Mouse (Mus musculus): Measurements from ENCODE around the gene Cabp2.

The Cabp2 gene

DNA sequence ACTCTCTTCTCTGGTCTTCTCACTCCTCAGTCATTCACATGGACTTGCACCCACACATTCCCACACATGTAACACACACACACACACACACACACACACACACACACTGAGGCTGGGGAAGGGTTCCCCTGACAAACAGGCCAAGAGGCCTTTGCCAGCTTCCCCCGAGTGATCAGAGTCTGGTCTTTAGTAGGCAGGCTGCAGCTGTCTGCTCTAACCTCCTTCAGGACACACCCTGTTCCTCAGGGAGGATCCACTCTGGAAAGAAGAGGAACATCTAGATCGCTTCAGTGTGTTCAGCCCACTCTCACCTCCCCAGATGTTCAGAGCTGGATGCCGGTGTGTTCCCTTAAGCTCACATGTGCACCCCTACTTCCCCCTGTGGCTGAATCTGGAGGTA is 13.0 kb downstream of the Cabp2 start:
- no peak for TF ChIP-seq GATA4 (IDR thresholded peaks at IDR 0.05; ENCODE audit: insufficient replicate concordance, low read length)

DNA sequence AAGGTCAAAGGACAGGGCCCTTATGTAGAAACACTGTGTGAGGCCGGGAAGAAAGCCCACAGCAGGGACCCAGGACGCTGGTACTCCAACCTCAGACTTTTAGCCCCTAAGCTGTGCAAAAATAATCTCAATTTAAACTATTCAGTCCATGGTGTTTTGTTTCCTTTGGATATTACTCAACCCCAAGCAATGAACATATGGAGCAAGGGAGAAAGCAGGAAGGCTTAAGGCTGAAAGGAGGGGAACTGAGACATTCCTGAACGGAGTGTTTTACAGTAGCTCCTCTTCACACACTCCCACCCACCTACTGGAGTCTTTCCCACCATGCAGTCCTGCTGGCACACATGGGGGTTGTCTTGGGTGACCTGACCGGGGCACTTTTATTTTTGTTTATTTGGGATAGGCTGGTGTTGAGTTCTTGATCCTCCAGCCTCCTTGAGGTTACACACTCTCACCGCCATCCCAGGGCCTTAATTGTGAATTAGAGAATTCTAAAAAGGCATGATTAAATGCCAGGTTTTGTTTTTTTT is 13.5 kb downstream of the Cabp2 start:
- TF ChIP-seq GATA4 (IDR thresholded peaks at IDR 0.05; ENCODE audit: insufficient replicate concordance, low read length) = no peak

DNA sequence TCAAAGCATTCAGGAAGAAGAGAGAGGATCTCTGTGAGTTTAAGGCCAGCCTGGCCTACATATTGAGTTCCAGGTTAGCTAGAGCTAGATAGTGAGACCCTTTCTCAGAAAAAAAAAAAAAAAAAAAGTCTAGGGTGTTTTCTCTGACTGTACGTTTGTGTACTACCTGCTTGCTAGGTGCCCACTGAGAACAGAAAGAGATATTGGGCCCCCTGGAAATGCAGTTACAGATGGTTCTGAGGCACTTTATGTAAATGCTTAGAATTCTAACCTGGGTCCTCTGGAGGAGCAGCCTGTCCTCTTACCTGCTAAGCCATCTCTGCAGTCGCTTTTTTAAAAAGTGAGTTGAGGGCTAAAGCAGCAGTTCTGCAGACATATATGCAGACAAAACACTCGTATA is 14.4 kb downstream of the Cabp2 start:
- TF ChIP-seq GATA4 (IDR thresholded peaks at IDR 0.05; ENCODE audit: insufficient replicate concordance, low read length) = no peak

DNA sequence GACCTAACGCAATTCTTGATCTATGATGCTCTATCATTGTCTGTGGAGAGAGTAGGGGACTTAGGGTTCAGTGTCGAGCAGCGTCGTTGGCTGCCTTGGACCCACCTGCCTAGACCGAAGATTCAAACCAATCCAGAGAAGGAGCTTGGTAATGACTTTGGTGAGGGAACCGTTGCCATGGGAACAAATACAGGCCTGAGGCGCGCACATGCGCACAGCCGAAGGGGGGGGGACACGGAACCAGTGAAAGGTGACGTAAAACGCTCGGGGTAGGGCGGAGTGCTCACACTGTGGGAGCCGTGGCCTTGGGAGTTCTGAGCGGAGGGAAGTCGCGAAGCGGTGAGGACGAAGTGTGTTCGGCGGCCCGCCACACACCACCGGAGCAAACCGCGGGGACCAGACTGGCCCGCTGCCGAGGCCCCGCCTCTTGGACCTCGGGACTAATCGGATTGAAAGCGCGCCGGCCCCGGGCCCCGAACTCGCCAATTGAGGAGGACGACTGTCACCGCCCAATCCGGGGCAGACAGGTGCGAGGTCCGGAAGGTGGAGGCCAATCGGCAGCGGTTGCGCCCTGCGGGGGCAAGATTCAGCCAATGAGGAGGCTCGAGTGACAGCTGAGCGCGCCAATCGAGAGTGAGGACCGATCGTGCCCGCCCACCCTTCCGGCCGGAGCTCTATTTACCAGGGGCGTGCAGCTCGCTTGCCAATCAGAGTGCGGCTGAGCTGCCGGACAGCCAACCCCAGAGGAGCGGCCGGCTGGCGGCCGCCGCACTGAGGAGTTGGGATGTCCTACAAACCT is 15.5 kb downstream of the Cabp2 start, which contains the start of gene Cdk2ap2:
TSS of gene Cdk2ap2 (plus strand) at position 541 of the 799 bp plus-strand sequence.
- no peak; the same call in 1 of the 2 replicates for TF ChIP-seq GATA4 (IDR thresholded peaks at IDR 0.05; ENCODE audit: insufficient replicate concordance, low read length)

DNA sequence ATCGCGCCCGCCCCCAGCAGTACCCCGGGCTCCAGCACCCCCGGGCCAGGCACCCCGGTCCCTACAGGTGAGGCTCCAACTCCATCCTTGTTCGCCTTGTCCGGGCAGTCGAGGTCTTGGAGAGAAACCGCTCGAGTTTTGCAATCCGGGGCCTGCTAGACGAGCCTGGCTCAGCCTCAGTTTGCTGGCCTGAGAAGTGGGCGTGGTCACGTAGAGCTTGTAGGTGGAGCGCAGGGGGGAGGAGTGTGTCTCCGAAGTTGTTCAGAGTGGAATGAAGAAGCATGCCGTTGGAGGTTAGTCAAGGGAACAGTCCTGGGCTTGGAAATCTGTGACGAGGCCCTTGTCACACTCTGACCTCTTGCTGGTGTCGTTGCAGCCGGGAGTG is 16.1 kb downstream of the Cabp2 start:
- no peak for TF ChIP-seq GATA4 (IDR thresholded peaks at IDR 0.05; ENCODE audit: insufficient replicate concordance, low read length)

DNA sequence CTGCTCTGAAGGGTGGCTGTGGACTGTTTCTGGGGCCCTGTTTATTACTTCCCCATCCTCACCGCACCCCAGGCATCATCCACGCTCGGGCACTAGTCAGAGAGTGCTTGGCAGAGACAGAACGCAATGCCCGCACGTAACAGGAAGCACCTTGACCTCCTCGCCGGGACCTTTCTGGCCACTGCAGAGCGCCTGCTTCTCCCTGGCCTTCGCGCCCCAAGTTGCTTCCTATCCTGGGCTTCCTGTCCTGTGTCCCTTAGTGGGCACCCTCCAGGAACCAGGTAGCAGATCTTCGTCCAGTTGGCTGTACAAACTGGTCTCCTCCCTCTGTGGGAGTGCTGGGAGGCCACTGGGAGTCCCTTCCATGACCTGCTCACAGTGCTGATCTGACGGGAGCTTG is 17.0 kb downstream of the Cabp2 start:
- TF ChIP-seq GATA4 (IDR thresholded peaks at IDR 0.05; ENCODE audit: insufficient replicate concordance, low read length) = no peak

DNA sequence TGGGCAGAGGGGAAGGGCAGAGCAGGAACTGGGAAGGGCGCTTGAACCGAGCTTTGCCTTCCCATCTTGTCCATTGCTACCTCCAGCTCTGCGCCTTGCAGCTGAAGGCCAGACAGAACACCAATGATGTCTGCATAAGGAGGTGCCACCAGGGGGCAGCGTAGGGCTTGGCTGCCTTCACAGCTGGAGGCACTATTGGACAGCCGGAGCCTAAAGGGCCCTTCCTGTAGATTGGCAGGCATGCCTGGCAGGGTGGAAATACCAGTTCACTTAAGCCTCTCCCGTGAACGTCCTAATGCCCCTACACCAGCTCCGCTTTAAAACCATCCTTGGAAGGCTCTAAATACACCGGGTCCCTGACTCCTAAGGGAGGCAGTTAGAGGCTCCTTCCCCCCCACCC is 17.7 kb downstream of the Cabp2 start:
- TF ChIP-seq GATA4 (IDR thresholded peaks at IDR 0.05; ENCODE audit: insufficient replicate concordance, low read length) = no peak

DNA sequence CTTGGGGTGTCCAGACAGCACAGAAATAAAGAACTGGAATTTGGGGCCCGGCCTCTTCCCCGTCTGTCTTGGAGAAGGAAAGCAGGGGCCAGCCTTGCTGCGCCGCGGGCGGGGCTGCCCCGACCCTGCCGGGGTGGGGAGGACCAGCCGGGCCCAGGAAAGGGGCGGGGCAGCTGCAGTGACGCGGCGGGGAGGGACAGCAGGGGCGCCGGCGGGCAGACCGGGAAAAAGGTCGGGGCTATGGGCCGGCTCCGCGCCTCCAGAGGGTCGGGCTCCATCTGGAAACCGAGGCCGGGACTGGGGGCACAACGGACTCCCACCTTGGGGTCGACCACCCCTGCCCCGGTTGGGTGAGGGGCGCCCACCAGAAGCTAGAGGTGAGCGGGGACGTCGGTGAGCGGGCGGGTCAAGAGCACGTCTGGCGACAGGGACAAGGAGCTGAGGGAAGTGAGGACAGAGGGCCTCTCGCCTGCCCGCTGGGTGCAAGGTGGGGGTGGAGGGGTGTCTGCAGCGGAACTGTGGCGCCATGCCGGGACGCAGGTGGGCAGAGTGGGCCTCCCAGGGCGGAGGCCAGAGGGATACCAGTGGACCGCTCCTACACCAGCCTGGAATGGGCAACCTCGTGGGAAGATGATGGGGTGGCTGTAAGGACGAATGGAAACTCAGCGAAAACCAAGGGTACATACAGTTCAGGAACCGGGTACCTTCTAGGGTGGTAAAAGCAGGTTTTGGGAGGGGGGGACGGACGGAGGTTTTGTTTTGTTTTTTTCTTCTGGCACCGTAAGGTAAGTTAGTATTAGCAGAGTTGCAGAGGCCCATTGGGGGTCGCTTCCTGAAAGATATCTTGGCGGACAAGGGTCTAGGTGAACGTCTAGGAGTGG is 18.7 kb downstream of the Cabp2 start, which contains the start of gene Pitpnm1:
TSS of gene Pitpnm1 (plus strand) at position 162 of the 881 bp plus-strand sequence.
- no peak for TF ChIP-seq GATA4 (IDR thresholded peaks at IDR 0.05; ENCODE audit: insufficient replicate concordance, low read length)

DNA sequence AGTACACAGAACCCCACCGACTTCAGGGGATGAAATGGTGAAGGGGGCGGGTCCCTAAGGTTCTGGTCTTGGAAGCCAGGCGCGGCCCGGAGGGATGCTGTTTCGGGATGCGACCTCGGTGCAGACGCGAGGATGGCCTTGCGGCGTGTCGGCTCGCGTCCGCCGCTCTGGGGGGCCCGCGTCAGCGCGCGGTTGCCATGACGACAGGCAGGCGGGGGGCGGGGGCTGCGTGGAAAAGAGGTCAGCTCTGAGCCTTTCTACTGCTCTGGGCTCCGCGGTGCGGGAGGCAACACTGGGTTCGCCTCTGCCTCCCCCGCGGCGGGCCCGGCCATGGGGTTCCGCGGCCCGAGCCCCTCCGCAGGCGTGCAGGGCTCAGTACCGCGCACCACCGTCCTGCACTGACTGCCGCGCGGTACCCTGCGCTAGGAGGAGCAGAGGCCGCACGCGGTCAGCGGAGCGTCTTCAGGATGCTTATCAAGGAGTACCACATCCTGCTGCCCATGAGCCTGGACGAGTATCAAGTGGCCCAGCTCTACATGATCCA is 19.4 kb downstream of the Cabp2 start:
- TF ChIP-seq GATA4 (IDR thresholded peaks at IDR 0.05; ENCODE audit: insufficient replicate concordance, low read length) = no peak

DNA sequence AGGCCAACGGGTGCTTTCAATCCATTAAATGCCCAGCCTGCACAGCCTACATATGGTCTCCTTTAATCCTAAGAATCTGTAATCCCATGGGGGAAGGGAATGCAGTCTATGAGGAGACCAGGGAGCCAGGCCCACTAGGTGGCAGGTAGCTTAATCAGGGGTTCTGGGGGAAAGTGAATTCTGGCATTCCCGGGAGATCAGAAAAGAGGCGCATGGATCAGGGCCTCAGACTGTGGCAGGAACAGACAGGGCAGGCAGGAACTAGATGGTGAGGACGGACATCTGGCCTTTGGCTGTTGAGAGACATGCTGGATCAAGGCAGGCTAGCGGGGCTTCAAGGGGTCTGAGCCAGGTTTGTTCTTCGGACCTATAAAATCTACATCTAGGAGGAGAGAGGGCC is 20.1 kb downstream of the Cabp2 start:
- TF ChIP-seq GATA4 (IDR thresholded peaks at IDR 0.05; ENCODE audit: insufficient replicate concordance, low read length) = no peak

DNA sequence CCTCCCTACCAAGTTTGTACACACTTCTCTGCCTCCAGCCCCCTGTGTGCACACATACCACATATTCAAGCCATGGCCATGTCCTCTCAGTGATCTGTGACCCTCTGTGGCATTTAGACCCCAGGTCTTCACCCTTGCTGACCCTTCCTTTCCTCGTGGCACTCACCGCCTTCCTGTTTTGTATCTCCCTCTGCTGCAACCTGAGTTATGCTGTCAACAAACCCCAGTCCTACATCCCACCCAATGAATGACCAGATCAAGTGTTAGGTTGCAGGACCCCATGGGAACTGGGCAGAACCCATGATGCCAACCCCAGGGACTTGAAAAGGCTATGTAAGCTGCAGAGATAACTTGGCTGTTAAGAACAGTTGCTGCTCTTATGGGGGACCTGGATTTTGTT is 20.7 kb downstream of the Cabp2 start:
- TF ChIP-seq GATA4 (IDR thresholded peaks at IDR 0.05; ENCODE audit: insufficient replicate concordance, low read length) = no peak

DNA sequence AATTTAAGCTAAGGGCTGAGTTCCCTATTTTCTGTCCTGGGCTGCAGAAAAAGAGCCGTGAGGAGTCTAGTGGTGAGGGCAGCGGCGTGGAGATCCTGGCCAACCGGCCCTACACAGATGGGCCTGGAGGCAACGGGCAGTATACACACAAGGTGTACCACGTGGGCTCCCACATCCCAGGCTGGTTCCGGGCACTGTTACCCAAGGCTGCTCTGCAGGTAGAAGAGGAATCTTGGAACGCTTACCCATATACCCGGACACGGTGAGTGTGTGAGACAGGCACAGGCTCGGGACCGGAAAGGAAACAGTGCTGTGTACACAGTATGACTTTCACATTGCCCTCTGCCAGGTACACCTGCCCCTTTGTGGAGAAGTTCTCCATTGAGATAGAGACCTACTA is 21.2 kb downstream of the Cabp2 start:
- TF ChIP-seq GATA4 (IDR thresholded peaks at IDR 0.05; ENCODE audit: insufficient replicate concordance, low read length) = no peak

DNA sequence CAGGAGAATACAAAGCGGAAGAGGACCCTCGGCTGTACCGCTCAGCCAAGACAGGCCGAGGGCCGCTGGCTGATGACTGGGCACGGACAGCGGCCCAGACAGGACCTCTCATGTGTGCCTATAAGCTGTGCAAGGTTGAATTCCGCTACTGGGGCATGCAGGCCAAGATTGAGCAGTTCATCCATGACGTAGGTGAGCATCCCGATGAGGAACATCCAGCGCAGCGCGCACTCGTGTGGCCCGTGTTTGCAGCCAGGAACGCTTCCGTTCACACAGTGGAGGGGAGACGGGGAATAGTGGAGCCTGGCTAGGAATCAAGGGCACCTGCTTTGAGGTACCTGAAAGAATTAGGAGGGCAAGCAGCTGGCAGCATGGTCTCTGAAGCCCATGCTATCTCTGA is 21.9 kb downstream of the Cabp2 start:
- TF ChIP-seq GATA4 (IDR thresholded peaks at IDR 0.05; ENCODE audit: insufficient replicate concordance, low read length) = no peak

DNA sequence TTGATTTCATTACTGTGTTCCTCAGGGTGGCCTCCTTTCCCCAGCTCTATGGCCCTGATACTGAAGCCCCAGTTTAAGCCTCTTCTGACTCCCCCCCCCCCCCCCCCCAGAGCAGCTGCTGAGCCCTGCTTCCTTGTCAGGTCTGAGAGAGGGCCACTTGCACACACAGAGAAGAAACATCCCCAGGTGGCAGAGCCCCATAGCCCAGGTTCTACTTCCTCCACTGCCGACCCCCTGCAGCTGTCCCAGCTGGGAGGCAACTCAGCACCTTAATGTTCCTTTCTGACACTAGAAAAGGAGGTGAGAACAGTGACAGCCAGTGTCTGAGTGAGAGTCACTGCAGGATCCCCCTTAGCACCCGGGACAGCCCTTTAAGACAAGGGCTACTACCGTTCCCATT is 22.4 kb downstream of the Cabp2 start:
- TF ChIP-seq GATA4 (IDR thresholded peaks at IDR 0.05; ENCODE audit: insufficient replicate concordance, low read length) = no peak

DNA sequence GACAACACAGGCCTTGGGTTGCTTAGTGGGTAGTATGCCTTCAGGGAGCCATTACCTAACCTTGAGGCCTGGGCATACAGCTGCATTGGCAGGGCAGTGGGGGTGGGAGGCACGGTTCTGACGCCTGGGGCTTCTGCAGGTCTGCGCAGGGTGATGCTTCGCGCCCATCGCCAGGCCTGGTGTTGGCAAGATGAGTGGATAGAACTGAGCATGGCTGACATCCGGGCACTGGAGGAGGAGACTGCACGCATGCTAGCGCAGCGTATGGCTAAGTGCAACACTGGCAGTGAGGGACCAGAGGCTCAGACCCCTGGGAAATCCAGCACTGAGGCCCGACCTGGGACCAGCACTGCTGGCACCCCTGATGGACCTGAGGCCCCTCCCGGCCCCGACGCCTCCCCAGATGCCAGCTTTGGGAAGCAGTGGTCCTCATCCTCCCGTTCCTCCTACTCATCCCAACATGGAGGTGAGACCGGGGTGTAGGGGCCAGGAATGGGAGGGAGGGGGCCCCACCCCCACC is 23.4 kb downstream of the Cabp2 start:
- no peak for TF ChIP-seq GATA4 (IDR thresholded peaks at IDR 0.05; ENCODE audit: insufficient replicate concordance, low read length)

Data from liver, adult (tissue).